Mouse (Mus musculus) right cerebral cortex, postnatal 25 days (tissue): ENCODE results near the gene Aptx.
A peak's percentile ranks its signal among the peaks of the same experiment; 100 is the strongest.

ENCODE experiments used
- DNase-seq: peaks from one replicate; pipeline ENCODE4 v3.0.0; 2022

Aptx gene

DNA sequence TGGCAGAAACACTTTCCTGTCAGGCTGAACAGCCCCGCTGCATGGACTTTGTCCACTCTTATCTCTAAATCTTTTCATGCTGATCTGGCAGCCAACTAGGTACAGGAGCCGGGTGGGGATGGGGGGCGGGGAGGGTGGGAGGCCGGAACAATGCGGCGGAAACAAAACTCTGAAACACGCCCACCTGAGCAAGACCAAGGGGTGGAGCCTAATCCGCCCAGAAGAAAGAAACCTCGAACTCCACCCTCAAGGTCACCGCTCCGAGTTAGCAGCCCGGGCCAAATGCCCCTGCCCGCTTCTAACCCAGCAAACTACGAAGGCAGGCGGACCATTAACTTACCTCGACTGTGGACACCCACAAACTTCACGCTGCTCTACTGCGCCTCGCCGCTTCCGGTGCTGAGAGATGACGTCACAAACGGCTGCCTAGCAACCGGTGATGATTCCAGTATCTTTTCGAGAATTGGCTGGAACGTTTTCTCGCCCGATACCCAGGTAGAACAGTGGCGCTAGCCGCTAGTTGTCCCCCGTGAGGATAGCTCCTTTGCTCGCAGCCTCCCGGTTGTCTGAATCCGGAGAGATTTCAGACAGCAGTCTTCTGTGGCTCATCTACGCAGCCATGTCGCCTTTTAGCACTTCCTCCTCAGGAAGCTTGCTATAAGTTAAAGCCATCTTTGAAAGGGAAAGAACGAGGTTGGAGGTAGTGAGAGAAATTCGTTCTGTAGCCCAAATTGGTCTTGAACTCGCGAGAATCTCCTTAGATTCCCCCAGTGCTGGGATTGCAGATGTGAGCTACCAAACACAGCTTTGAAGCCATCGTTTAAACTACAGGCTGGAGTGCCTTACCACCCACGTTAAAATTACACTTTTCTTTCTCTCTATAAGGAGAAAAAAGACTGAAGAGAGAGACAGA lies at the start of gene Aptx:
Aptx (minus strand) TSS at position 398 of the 913 bp plus-strand sequence.
- DNase-seq, result peak; percentile 95

DNA sequence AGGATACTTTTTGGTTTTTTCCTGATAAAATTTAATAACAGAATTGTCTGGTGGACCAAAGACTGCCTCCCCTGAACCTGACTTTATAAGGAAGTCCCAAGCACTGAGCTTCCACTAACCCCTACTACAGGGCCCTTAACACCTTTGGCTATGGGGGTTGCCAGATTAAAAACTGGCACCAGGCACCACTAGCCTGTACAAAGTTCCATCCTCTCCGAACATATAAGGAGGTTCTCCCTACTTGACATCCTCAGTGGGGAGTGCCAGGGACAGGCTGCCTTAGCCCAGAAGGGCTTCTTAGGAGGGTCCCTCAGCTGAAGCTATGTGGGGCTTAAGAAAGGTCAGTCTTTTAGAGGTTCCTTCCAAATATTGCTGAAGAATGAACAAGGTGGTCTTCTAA lies 32.4 kb upstream of the Aptx start:
- no peak for DNase-seq

DNA sequence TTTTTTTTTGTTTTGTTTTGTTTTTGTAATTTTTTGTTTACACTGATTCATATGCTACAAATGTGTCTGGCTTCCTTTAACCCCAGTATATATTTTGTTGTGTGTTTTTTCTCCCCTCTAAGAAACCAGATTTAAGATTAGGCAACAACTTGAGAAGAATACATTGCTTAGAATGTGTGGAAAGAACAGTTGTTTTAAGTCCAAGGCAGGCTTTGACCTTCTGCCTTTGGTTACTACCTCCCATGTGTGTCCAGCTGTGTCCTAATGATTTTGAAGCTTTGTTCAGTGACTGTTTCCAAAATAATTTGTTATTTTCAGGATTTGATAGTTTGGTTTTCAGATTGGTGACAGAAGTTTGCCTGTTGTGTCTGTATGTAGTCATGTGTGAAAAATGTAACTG lies 28.3 kb upstream of the Aptx start:
- DNase-seq, result no peak

DNA sequence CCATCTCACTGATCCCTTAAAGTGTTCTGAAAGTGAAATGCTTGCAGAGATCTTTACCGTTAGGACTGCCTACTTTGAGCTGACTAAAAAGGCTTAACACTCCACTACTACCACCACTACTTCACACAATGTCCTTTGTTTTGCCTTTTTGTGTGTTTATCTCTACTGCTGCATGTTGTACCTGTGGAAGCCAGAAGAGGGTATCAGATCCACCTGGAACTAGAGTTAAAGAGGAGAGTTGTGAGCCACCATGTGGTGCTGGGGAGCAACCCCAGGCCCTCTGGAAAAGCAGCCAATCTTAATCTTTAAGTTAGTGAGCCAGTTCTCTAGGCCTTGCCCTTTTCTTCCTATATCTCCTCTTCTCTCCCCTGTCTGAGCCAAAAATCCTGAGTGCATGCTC lies 24.3 kb upstream of the Aptx start:
- no peak for DNase-seq

DNA sequence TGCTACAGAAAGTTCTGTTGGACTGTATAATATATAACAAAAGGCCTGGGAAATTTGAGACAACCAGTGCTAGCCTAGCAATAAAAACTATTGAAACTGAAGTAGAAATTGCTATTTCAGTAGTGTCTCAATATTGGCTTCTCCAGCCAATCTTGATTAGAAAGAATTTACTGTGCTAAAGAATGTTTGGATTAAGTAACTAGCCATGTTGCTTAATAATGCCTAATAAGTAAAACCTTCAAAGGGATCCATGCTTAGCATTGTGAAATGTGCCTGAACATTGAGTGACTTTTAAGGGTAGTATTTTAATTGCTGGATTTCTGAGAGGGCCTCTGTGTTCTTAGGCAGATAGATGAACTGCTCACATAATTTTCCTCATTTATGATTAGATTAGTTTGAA lies 22.6 kb upstream of the Aptx start:
- no peak for DNase-seq

DNA sequence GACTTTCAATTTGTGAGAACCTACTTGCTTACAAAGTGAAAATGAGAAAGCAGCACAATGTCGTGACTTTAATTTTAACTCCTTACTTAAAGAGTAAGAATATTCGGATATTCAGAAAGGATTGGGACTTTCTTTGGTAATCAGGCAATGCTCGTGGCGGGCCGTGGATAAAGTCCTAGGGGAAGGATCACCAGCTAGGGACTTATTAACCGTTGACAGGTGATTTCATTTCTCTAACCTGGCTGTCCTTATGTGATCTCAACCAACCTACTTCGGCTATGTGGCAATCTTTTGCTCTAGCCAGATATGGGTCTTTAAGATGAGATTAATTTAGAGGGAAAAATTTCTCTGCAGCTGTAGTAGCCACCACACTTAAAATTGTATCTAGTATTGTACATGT lies 22.1 kb upstream of the Aptx start:
- no peak for DNase-seq

DNA sequence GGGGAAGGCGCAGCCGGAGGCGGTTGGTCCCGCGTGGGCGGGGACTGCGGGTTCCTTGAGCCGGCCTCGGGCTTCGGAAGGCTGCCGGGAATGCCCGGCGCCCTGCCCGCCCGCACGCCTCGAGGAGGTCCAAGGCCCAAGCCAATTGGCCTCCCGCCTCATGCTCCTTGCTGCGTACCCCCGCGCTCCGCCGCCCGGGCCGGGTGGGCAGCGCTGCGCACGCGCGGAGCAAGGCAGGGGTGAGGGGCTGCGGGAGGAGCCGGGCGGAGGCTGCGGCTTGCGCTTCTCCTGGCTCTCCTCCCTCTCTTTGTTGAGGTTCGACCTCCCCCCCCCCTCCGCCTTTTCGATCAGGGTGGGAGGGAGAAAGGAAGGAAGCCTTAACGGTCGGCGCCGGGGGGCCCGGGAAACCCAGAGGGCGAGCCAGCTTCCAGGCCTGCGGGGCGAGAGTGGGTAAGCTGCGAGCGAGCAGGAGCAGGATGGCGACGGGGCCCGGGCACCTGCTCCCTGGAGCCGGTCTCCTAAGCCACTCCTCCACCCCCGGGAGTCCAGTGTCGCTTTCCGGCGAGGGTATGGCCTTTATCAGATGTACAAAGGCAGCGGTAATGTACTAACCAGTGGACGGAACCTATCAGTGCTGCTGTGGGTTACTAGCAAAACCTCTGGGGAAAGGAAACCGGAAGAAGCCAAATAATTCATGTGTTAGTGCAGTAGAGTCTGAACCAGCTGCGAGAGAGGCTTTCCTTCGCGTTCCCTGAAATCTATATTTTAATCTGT lies 19.9 kb upstream of the Aptx start:
- peak; percentile 88 for DNase-seq

DNA sequence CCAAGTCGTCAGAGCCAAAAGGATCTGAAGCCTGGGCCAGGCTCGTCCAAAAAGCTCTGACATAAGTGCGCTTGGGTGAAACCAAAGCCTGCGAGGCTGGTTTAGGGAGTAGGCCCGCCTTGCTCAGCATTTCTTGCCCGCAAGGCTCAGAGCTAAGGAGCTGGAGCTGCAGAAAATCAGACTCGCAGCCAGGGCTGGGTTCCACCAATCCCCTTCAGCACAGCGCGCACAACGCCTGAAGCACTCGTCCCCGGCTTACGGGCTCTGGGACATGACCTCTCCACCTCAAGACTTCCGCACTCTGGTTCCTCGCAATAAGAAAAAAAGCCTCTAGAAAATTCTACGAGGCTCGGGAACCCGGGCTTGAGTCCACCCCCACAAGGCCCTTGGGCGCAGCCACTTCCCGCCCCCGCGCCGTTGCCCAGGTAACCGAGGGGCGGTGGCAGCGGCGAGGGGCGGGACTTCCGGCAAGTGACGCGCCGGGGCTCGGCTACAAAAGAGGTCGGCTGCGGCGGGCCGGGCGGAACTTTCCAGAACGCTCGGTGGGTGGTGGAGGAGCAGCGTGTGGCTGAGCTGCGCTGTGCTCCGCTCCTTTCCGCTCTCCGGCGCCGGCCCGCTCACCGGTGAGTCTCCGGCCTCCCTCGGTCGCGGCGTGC lies 19.1 kb upstream of the Aptx start, which contains the start of gene Dnaja1:
Dnaja1 (plus strand) TSS at position 140 of the 656 bp plus-strand sequence.
- peak; percentile 97 for DNase-seq

DNA sequence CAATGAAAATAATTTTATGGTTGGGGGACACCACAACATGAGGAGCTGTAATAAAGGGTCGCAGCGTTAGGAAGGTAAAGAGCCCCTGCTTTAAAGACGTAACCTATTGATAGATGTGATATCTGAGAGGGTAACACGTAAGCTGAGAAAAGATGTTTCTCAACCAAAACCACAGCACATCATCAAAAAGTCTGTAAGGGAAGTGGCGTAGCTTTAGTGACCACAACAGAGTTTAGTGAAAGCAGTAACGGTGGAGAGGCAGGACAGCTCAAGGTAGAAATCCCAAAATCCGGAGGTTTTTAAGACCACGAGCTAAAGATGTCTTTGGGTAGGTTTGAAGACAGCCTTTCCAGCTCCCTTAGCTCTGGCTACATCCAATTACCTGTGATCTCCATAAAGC lies 17.9 kb upstream of the Aptx start:
- no peak for DNase-seq

DNA sequence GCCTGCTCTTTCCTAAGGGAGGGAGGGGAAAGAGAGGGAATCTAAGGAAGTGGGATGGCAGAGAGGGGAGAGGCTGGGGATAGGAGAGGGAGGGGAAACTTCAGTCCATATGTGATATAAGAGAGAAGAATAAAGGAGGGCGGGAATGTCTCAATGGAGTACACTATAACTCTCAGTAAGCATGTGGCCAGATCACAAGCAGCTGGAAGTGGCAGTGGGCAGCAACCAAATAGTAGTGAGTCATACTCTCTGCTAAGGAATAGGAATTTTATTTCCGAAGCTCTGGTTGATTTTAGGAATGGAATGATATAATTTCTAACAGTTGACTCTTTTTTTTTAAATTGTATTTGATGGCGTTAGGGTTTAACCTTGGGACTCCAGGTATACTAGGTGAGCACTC lies 14.1 kb upstream of the Aptx start:
- DNase-seq, result no peak

DNA sequence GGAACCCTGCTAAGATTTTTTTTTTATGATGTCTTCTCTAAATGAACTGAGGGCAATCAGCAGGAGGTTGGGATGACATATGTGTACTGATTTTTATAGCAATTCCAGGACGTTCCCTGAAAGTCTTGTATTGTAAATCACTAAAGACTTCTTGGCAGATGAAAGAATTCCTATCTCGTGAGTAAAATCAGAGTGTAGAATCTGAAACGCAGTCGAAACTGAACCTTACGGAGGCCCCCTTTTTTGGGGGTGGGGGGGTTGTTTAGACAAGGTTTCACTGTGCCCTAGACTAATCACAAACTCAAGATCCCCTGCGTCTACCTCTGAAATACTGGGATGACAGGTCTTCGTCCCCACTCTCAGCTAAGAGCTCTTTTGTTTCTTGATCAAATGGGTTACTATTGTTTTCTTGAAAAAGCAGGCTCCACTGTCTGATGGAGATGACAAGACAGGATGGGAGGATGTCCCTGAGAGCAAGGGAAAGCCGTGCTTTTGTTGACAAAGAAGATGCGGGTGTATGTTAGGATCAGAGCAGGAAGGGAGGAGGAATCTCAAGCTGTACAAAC lies 799 bp upstream of the Aptx start:
- no peak for DNase-seq

DNA sequence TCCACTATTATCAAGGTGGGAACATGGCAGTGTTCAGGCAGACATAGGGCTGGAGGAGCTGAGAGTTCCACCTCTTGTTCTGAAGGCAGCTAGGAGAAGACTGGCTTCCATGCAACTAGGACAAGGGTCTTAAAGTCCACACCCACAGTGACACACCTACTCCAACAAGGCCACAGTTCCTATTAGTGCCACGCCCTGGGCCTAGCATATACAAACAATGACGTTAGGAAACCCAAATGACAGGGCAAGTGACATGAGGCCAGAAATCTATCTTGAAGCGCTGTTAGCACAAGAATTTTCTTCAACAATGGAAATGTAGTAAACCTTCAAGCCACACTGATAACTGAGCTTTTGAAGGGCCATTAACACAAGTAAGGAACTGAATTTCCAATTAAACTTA lies 1.2 kb downstream of the Aptx start:
- DNase-seq, result no peak

DNA sequence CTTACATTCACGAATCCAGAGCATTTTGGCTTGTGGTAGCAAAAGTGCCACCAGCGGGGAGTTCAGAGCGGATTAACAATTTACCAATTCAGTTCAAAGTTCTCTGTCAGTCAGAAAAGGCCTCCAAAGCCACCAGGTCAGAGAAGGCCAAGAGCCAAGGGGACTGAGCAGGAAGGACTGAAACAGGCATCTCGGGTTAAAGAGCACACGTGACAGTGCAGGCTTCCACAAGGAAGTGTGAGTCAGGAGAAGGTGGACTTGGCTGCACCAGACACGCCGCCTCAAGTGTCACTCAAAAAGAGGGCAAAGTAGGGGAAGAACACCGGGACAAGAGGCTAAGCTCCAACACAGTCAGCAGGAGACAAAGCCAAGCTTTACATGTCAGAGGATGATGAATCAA lies 2.8 kb downstream of the Aptx start:
- DNase-seq, result no peak

DNA sequence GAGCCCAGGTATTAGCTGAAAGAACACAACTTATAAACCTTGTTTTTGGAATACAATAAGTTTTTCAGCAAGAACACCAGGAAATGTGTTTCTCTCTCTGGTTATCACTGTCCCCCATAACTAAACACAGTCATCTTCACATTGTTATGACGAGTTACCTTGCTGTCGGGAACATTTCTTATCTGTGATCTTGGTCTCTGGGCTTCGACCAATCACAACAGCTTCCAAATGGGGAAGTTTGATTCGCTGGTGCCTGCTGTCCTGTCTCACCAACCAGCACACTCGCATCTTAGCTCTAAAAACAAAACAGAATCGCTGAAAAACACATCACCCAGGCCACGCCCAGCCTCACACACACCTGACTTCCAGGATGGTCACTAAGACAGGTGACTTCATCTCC lies 5.9 kb downstream of the Aptx start:
- DNase-seq, result no peak

DNA sequence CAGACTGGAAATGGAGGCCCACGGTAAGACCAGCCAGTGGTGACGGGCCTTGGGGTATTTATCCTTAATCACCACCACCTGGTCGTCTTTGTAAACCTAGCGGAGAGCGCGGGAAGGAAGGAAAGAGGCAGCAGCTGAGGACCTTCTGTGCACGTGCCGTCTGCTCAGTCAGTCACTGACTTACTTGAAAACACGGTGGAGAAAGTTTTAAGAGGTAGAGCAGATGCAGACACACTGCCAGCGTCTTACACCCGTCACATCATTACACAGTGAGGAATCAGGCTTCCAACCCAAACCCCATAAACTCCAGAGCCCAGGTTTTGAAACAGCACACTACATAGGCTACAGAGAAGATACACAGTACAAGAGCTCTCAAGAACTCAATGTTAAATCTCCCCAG lies 11.9 kb downstream of the Aptx start:
- no peak for DNase-seq

DNA sequence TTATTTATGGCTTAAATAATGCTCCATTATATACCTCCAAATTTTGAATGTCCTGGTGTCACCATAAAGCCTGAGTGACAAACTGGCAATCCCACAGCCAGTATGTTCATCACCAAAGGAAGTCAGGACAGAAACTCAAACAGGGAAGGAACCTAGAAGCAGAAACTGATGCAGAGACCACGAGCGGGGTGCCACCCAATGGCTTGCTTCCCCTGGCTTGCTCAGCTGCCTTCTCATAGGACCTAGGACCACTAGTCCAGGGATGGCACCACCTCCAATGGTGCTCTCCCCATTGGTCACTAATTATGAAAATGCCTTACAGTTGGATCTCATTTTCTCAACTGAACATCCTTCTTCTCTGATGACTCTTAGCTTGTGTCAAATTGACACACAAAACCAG lies 19.7 kb downstream of the Aptx start:
- no peak for DNase-seq

DNA sequence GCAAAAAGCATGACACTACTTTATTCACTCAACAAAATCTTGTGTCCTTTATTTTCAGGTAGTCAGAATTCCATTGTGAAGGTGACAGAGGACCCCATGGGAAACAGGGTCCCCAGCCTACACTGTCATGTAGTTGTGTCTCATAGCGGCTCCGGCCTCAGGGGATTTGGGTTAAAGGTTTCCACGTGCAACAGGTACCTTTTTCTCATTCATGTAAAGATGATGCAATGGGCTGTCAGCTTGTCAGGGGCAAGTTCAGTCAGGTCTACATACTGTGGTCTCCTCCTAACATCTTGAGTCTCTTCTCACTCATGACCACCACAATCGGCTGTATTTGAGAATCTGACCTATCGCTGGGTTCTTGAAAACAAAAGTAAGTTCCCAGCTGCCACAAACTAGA lies 20.6 kb downstream of the Aptx start:
- DNase-seq, result no peak

DNA sequence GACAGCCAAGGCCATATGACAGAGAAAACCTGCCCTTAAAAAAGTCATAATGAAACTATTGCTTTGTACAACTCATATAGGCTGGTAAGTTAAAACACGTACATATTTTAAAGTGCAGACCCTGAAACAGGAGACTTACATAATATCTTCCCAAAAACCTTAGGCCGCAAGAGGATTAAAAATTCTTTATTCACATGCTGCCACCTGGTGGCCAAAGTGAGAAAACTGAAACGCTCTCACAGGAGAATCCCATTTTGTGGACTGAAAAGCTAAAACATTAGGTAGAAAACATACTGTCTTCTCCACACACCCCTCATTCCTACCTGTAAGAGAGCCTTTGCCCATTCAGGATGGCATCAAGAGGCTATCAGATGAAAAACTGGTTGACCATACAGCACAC lies 21.1 kb downstream of the Aptx start:
- peak; percentile 65 for DNase-seq

DNA sequence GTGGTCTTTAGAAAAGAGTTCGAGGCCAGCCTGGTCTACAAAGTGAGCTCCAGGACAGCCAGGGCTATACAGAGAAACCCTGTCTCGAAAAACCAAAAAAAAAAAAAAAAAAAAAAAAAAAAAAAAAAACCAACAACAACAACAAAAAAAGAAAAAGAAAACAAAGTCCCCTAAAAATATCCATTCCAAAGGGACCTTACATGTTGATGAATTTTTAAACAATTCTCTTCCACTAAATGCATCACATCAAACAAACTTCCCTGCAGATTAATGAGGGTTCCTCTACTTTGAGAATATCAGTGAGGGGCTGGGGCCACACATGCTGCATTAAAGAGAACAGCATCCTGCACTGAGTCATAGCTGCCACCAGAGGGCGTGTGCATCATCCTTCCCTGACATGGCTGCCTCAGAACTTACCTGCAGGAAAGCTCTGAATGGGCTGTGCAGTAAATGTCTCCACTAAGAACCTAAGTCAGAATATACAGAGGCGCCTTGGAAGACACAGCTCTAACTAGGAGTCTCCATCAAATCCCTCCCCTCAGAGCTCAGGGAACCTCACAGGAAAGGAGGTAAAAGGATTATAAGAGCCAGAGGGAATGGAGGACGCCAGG lies 22.6 kb downstream of the Aptx start:
- DNase-seq, result no peak

DNA sequence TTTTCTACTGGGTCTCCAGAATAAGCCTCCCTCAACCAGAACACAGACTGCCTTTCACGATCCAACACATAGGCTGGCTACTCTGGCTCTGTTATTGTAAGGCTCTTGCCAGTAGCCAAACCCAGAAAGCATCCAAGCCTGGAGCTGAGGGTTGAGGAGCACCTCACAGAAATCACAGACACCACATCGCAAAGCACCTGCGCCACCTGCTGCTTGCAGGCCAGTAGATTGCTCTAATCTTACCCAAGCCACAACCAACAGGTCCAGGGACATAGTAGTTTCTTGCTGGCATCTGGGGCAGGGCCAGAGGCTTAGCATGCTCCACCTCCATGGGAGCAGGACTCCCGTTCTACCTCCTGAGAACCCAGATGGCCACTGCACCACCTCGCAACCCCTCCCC lies 25.9 kb downstream of the Aptx start:
- peak; percentile 31 for DNase-seq

DNA sequence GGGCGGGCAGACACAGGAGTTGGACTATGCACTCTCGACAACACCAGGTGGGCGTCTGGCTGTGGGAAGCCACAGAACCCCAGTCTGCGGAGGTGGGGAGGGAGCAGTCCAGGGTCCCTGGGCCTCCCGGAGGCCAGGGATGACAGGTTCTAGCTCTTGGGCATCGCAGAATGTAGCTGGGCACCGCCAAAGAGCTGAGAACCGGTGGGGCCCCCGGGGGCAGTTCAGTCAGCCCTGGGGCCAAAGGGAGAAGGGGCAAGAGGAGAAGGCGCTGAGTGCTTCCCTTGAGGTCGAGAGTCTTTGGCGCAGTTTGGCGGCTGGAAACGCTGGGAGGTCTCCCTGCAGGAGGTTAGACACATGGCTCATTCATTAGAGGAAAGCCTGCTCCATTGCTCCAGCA lies 26.7 kb downstream of the Aptx start:
- DNase-seq, result no peak

DNA sequence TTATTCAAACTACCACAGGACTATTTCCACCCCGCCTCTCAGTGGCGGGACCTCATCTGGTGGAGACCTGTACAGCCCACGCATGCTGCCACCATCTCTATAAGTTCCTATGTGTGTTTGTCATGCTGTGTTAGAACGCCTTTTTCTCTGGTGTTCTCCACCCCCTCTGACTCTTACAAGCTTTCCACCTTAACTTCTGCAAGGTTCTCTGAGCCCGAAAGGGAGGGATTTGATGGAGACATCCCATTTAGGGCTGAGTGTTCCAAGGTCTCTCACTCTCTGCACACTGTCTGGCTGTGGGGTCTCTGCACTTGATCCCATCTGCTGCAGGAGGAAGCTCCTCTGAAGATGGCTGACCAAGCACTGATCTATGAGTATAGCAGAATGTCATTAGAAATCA lies 29.5 kb downstream of the Aptx start:
- DNase-seq, result no peak
